ENCODE assay signal across 8 mouse cellular contexts in the genomic region with DNA sequence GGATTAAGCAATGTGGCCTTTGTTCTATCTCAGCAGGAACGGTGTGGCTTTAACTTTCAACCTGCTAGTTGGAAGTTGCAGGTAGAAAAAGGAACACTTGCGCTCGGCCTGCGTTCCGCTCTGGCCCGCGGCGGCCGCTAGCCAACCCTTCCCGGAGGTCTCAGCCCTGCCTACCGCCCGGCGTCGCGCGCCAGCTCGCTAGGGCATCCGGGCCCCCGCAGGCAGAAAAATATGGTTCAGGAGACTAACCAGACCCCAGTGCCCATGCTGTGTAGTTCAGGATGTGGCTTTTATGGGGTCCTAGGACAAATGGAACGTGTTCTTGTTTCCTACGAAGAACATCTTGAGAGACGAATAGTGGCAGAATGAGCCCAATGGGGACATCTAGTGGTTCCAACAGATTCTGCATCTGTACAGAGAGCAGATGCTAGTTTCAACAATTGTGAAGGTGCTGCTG. TPM values are rescaled to one million over a fixed set of nuclear protein-coding genes. Genes with fewer than 3 reads are reported as not detected.
DNase-seq lines count a peak whose midpoint lies in the region; ATAC-seq and TF ChIP-seq lines count a peak whose summit lies in the region.

No protein-coding gene starts in this region.

- peak; percentile 64; the same call in 1 of the 2 replicates for TF ChIP-seq CTCF in cortical plate, adult 2 months (IDR thresholded peaks at IDR 0.05; ENCODE audit: extremely low read depth, insufficient read depth, low read length)

- H3K4me3 ChIP-seq in cortical plate, adult 2 months (ENCODE audit: insufficient read depth, low read length) = peak overlapping the region; percentile 46
- peak overlapping the region; percentile 49 for H3K4me3 ChIP-seq in kidney, embryonic 14.5 days (ENCODE audit: low read length)
- peak overlapping the region; percentile 53 for H3K4me3 ChIP-seq in limb, embryonic 13.5 days
- H3K4me3 ChIP-seq in midbrain, embryonic 15.5 days = peak overlapping the region; percentile 57
- H3K4me3 ChIP-seq in stomach, embryonic 15.5 days (replicated peaks) = peak overlapping the region; percentile 50

- WGBS in kidney, embryonic 14.5 days = under 1% methylated on average over 22 of the region's 22 CpGs
- WGBS in limb, embryonic 13.5 days = 0% methylated on average over 22 of the region's 22 CpGs
- WGBS in midbrain, embryonic 15.5 days = 0% methylated on average over 22 of the region's 22 CpGs
- under 1% methylated on average over 22 of the region's 22 CpGs for WGBS in stomach, embryonic 15.5 days

- H3K36me3 ChIP-seq in kidney, embryonic 14.5 days (ENCODE audit: control insufficient read depth, insufficient read depth, low read length) = no peaks in the 10 kb centered on the region
- no peaks in the 10 kb centered on the region for H3K36me3 ChIP-seq in limb, embryonic 13.5 days
- H3K36me3 ChIP-seq in midbrain, embryonic 15.5 days (replicated peaks) = no peaks in the 10 kb centered on the region
- no peaks in the 10 kb centered on the region for H3K36me3 ChIP-seq in stomach, embryonic 15.5 days

- peak; percentile 30 for DNase-seq in 3134 (ENCODE audit: extremely low read depth, insufficient read length, low spot score)
- peak; percentile 89 for DNase-seq in ZHBTc4 (ENCODE audit: low read depth, low spot score)
- DNase-seq in heart, adult 8-10 months (ENCODE audit: low spot score) = peak; percentile 22

- peak; percentile 91 for ATAC-seq in kidney, embryonic 14.5 days (ENCODE audit: low FRiP score, low TSS enrichment)
- peak; percentile 86; the same call in 1 of the 2 replicates for ATAC-seq in limb, embryonic 13.5 days (ENCODE audit: low FRiP score, low read depth)
- peak; percentile 93 for ATAC-seq in midbrain, embryonic 15.5 days (replicated peaks)
- peak; percentile 39; the same call in 1 of the 2 replicates for ATAC-seq in stomach, embryonic 15.5 days (ENCODE audit: insufficient read depth, low FRiP score, low read depth)

- no peaks in the 10 kb centered on the region for H3K27me3 ChIP-seq in kidney, embryonic 14.5 days (ENCODE audit: control insufficient read depth, insufficient read depth, low read length)
- peaks cover 3% of the 10 kb centered on the region; the same call in 1 of the 2 replicates for H3K27me3 ChIP-seq in limb, embryonic 13.5 days
- no peaks in the 10 kb centered on the region for H3K27me3 ChIP-seq in midbrain, embryonic 15.5 days (replicated peaks)
- no peaks in the 10 kb centered on the region for H3K27me3 ChIP-seq in stomach, embryonic 15.5 days (replicated peaks)

- no peaks in the 10 kb centered on the region for H3K9me3 ChIP-seq in kidney, embryonic 14.5 days (ENCODE audit: control insufficient read depth, low read length)
- H3K9me3 ChIP-seq in limb, embryonic 13.5 days = no peaks in the 10 kb centered on the region
- no peaks in the 10 kb centered on the region for H3K9me3 ChIP-seq in midbrain, embryonic 15.5 days
- no peaks in the 10 kb centered on the region for H3K9me3 ChIP-seq in stomach, embryonic 15.5 days

- H3K27ac ChIP-seq in cortical plate, adult 2 months (ENCODE audit: insufficient read depth, low read length) = no peak overlapping the region
- H3K27ac ChIP-seq in kidney, embryonic 14.5 days (ENCODE audit: low read depth, low read length) = no peak overlapping the region
- no peak overlapping the region for H3K27ac ChIP-seq in limb, embryonic 13.5 days
- H3K27ac ChIP-seq in midbrain, embryonic 15.5 days = no peak overlapping the region
- H3K27ac ChIP-seq in stomach, embryonic 15.5 days = no peak overlapping the region

- no peak for TF ChIP-seq POLR2A in cortical plate, adult 2 months (IDR thresholded peaks at IDR 0.05; ENCODE audit: extremely low read depth, insufficient read depth, low read length)

- peak overlapping the region; percentile 58 for H3K9ac ChIP-seq in kidney, embryonic 14.5 days (ENCODE audit: low read depth, low read length)
- H3K9ac ChIP-seq in limb, embryonic 13.5 days = peak overlapping the region; percentile 74
- peak overlapping the region; percentile 65 for H3K9ac ChIP-seq in midbrain, embryonic 15.5 days
- H3K9ac ChIP-seq in stomach, embryonic 15.5 days = peak overlapping the region; percentile 26; the same call in 1 of the 2 replicates

- H3K4me1 ChIP-seq in cortical plate, adult 2 months (ENCODE audit: control insufficient read depth, insufficient read depth, low read length) = no peaks in the 10 kb centered on the region; the same call in 1 of the 2 replicates
- H3K4me1 ChIP-seq in kidney, embryonic 14.5 days (ENCODE audit: control insufficient read depth, insufficient read depth, low read length) = no peaks in the 10 kb centered on the region
- no peaks in the 10 kb centered on the region for H3K4me1 ChIP-seq in limb, embryonic 13.5 days
- peaks cover 4% of the 10 kb centered on the region; the same call in 1 of the 2 replicates for H3K4me1 ChIP-seq in midbrain, embryonic 15.5 days
- no peaks in the 10 kb centered on the region for H3K4me1 ChIP-seq in stomach, embryonic 15.5 days

- peak overlapping the region; percentile 83 for H3K4me2 ChIP-seq in kidney, embryonic 14.5 days (replicated peaks; ENCODE audit: low read depth, low read length)
- peak overlapping the region; percentile 73 for H3K4me2 ChIP-seq in limb, embryonic 13.5 days (replicated peaks)
- H3K4me2 ChIP-seq in midbrain, embryonic 15.5 days = peak overlapping the region; percentile 98
- peak overlapping the region; percentile 79 for H3K4me2 ChIP-seq in stomach, embryonic 15.5 days

RNA-seq across cellular contexts. Expression of a gene that starts 12.6 kb away (rescaled TPM):
- not detected in 2 replicates for polyA plus RNA-seq in cortical plate, adult 2 months (2012; rRNA removed)
- total RNA-seq in heart, adult 8-10 months (2022) = not detected
- not detected in 2 replicates for polyA plus RNA-seq in kidney, embryonic 14.5 days (2014; fragmentation: Nextera tagmentation; extraction: Ambion mirVana)
- not detected in 2 replicates for polyA plus RNA-seq in limb, embryonic 13.5 days (2015; fragmentation: Nextera tagmentation; extraction: Ambion mirVana)
- not detected in 2 replicates for polyA plus RNA-seq in midbrain, embryonic 15.5 days (2015; fragmentation: Nextera tagmentation; extraction: Ambion mirVana)
- polyA plus RNA-seq in stomach, embryonic 15.5 days (2015; fragmentation: Nextera tagmentation; extraction: Ambion mirVana) = not detected in 2 replicates

RNA-seq across cellular contexts. Expression of a gene that starts 59.6 kb away (rescaled TPM):
- polyA plus RNA-seq in cortical plate, adult 2 months (2012; rRNA removed) = 26.0 and 28.5 TPM in 2 replicates
- total RNA-seq in heart, adult 8-10 months (2022) = 10 to 100 TPM; 12.5 to 17.3 (median 16.1) TPM
- 6.3 and 7.1 TPM in 2 replicates for polyA plus RNA-seq in kidney, embryonic 14.5 days (2014; fragmentation: Nextera tagmentation; extraction: Ambion mirVana)
- polyA plus RNA-seq in limb, embryonic 13.5 days (2015; fragmentation: Nextera tagmentation; extraction: Ambion mirVana) = 4.4 and 5.2 TPM in 2 replicates
- 4.1 and 5.0 TPM in 2 replicates for polyA plus RNA-seq in midbrain, embryonic 15.5 days (2015; fragmentation: Nextera tagmentation; extraction: Ambion mirVana)
- 4.6 and 4.8 TPM in 2 replicates for polyA plus RNA-seq in stomach, embryonic 15.5 days (2015; fragmentation: Nextera tagmentation; extraction: Ambion mirVana)

Comparison
In these comparisons a context has a peak if more than half of its experiments do, and no peak if none do; other contexts are left out.
1. DNase-seq: peak in every context shown above with its lines; median percentile 89 in ZHBTc4; 30 in 3134; 22 in heart, adult 8-10 months.
2. ATAC-seq: peak in every context shown above with its lines; median percentile 93 in midbrain, embryonic 15.5 days; 91 in kidney, embryonic 14.5 days; 86 in limb, embryonic 13.5 days; 39 in stomach, embryonic 15.5 days.